Mouse (Mus musculus) retina, postnatal 7 days (tissue): ENCODE results near the gene Gm49396.

Source experiments
- DNase-seq: peaks from one replicate; pipeline ENCODE4 v3.0.0-alpha.2; 2012; ENCODE audit warnings: low read depth, low spot score

The Gm49396 gene

DNA sequence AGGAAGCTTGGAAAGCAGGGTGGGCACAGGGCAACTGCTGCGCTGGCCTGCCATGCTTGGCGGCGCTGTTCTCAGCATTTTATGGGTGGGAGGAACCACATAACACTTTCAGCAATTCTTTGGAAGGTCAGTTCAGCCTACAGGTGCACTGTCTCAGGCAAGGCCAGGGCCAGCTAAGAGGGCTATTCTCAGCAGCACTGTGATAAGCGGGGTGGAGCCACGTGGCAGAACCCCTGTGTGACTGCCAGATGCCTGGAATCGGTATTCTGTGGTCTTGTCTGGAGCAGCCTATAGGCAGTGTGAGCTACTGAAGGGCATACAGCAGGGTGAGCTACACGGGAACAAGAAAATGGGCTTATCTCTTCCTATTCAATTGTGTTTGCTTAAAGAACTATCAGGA is 46.9 kb downstream of the Gm49396 start:
- no peak for DNase-seq

DNA sequence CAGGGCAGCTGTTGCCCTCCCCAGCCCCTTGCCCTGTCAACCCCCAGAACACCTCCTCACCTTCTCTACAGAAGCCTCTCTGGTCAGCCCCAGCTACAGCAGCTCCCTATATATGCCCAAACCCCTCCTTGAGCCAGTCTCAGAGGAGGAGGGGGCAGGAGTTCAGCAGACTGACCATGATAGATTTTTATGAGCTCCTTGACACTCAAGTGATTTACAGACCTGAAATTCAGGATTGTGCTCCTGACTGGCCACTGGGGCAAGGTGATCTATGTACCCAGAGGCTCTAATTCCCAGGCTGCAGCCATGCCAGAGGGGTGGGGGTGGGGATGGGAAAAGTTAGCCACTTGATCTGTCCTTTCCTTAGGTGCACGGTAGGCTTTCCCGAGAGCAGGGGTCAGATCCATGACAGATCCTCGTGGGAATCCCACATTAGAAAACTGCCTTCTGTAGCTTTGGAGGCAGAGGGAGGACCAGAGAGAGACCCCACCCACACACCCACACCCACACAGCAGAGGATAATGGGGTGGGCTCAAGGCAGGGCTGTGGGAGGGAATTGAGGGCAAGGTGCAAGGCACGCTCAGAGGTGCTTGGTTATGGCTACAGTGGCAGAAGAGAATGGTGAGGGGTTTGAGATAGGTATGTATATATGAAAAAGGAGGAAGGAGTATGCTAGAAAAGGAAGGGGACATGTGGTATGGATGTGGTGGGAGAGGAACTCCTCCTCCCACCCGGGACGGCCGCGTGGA is 49.7 kb downstream of the Gm49396 start, which contains the start of gene Upk1a:
Upk1a (minus strand) TSS at position 194 of the 749 bp plus-strand sequence.
- DNase-seq, result no peak

GRCm38 (mm10) chr7:30613529-30614112 is 50.5 kb downstream of the Gm49396 start:
- DNase-seq, result peak; percentile 42

- no peak for DNase-seq
Observed at GRCm38 (mm10) chr7:30614454-30614853, 51.3 kb downstream of the Gm49396 start.

DNA sequence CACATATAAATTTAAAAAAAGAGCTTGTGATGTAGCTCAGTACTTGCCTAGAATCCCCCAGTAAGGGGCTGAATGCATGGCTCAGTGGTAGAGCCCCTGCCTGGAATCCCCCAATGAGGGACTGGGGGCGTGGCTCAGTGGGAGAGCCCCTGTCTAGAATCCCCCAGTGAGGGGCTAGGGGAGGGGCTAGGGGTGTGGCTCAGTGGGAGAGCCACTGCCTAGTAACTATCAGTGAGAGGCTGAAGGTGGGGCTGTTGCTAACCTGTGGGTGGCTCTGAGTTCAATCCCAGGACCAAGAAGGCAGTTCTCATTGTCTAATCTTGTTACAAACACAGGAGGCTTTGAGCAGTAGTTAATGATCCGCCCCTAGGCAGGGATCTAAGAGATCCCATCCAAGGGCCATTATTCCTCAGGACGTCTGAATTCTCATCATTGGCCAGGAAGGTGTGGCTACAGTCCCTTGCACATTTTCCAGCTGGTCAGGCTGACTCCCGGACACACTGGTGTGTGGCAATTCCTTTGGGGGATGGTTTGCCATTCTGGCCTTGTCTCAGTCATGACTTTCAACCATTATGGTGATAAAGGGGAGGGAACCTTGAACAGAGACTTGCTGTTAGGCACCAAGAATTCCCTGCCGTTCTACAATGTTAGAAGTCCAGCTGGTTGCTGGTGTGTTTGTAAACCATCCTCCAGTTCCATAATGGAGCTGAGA is 52.1 kb downstream of the Gm49396 start:
- DNase-seq, result no peak
